Mouse (Mus musculus): ENCODE results near the gene 4930430A15Rik. TPM values are rescaled to one million over a fixed set of nuclear protein-coding genes. Genes with fewer than 3 reads are reported as not detected.

Gene 4930430A15Rik
- not detected in 2 replicates for polyA plus RNA-seq (2014; fragmentation: Nextera tagmentation; extraction: Ambion mirVana)

GRCm38 (mm10) chr2:111229502-111229901, at the start of gene 4930430A15Rik:
TSS of gene 4930430A15Rik (minus strand) at chr2:111229602.
- no peaks in the 10 kb centered on the region for H3K9me3 ChIP-seq (ENCODE audit: low read depth, low read length)
- no peaks in the 10 kb centered on the region for H3K36me3 ChIP-seq (ENCODE audit: insufficient read depth)

GRCm38 (mm10) chr2:111274006-111274405, 44.6 kb upstream of the 4930430A15Rik start, which contains the start of gene Olfr1277:
TSS of gene Olfr1277 (minus strand) at chr2:111274106.
- H3K9ac ChIP-seq: no peak within 1 kb of the TSS
- no peaks in the 10 kb centered on the region for H3K4me1 ChIP-seq (ENCODE audit: insufficient read depth)
- WGBS: 76% methylated on average over 2 of the region's 2 CpGs
- H3K36me3 ChIP-seq (ENCODE audit: insufficient read depth): no peaks in the 10 kb centered on the region
- DNase-seq (no peak), ATAC-seq (ENCODE audit: insufficient read depth) (no peak)
- no peaks in the 10 kb centered on the region for H3K27me3 ChIP-seq (ENCODE audit: insufficient read depth, low read length)
- no peak within 1 kb of the TSS for H3K4me3 ChIP-seq (ENCODE audit: low read depth, low read length)
- no peaks in the 10 kb centered on the region for H3K9me3 ChIP-seq (ENCODE audit: low read depth, low read length)
- no peak within 1 kb of the TSS for H3K27ac ChIP-seq (ENCODE audit: low read depth)
- TF ChIP-seq CTCF (IDR thresholded peaks at IDR 0.05; ENCODE audit: low read depth): no peak
- no peak within 1 kb of the TSS for H3K4me2 ChIP-seq

More at GRCm38 (mm10) chr2:111229502-111229901, at the start of gene 4930430A15Rik:
- H3K4me1 ChIP-seq (ENCODE audit: insufficient read depth): no peaks in the 10 kb centered on the region
- no peak within 1 kb of the TSS for H3K4me2 ChIP-seq
- H3K27ac ChIP-seq (ENCODE audit: low read depth): no peak within 1 kb of the TSS
- 85% methylated on average over 6 of the region's 6 CpGs for WGBS
- no peaks in the 10 kb centered on the region for H3K27me3 ChIP-seq (ENCODE audit: insufficient read depth, low read length)
- no peak within 1 kb of the TSS for H3K4me3 ChIP-seq (ENCODE audit: low read depth, low read length)
- no peak within 1 kb of the TSS for H3K9ac ChIP-seq
- ATAC-seq (ENCODE audit: insufficient read depth): no peak
- TF ChIP-seq CTCF (IDR thresholded peaks at IDR 0.05; ENCODE audit: low read depth): no peak
- no peak for DNase-seq

- Histone ChIP-seq H3K4me1 (ENCODE audit: insufficient read depth) (no peaks in the 10 kb centered on the region), H3K36me3 (ENCODE audit: insufficient read depth) (no peaks in the 10 kb centered on the region), H3K27ac (ENCODE audit: low read depth) (no peak within 1 kb of the TSS), H3K9ac (no peak within 1 kb of the TSS), H3K9me3 (ENCODE audit: low read depth, low read length) (no peaks in the 10 kb centered on the region), H3K4me3 (ENCODE audit: low read depth, low read length) (no peak within 1 kb of the TSS), H3K27me3 (ENCODE audit: insufficient read depth, low read length) (no peaks in the 10 kb centered on the region), H3K4me2 (no peak within 1 kb of the TSS)
- TF ChIP-seq CTCF (IDR thresholded peaks at IDR 0.05; ENCODE audit: low read depth): no peak
- ATAC-seq (ENCODE audit: insufficient read depth) (no peak), DNase-seq (no peak)
These were observed 24.8 kb upstream of the 4930430A15Rik start, which contains the start of gene Olfr1276 for GRCm38 (mm10) chr2:111254216-111254615. TSS of gene Olfr1276 (plus strand) at chr2:111254516.

- Histone ChIP-seq H3K4me3 (ENCODE audit: low read depth, low read length) (no peak within 1 kb of the TSS), H3K9me3 (ENCODE audit: low read depth, low read length) (no peaks in the 10 kb centered on the region), H3K36me3 (ENCODE audit: insufficient read depth) (no peaks in the 10 kb centered on the region), H3K9ac (no peak within 1 kb of the TSS), H3K4me1 (ENCODE audit: insufficient read depth) (no peaks in the 10 kb centered on the region), H3K4me2 (no peak within 1 kb of the TSS), H3K27ac (ENCODE audit: low read depth) (no peak within 1 kb of the TSS), H3K27me3 (ENCODE audit: insufficient read depth, low read length) (no peaks in the 10 kb centered on the region)
- 100% methylated on average over 1 of the region's 1 CpGs for WGBS
- no peak for TF ChIP-seq CTCF (IDR thresholded peaks at IDR 0.05; ENCODE audit: low read depth)
- DNase-seq (no peak), ATAC-seq (ENCODE audit: insufficient read depth) (no peak)
These were observed 5.8 kb upstream of the 4930430A15Rik start, which contains the start of gene Olfr1275 for GRCm38 (mm10) chr2:111235186-111235585. TSS of gene Olfr1275 (minus strand) at chr2:111235286.

- Histone ChIP-seq H3K9me3 (ENCODE audit: low read depth, low read length) (no peaks in the 10 kb centered on the region), H3K27me3 (ENCODE audit: insufficient read depth, low read length) (no peaks in the 10 kb centered on the region), H3K36me3 (ENCODE audit: insufficient read depth) (no peaks in the 10 kb centered on the region), H3K9ac (no peak overlapping the region), H3K4me3 (ENCODE audit: low read depth, low read length) (no peak overlapping the region), H3K4me1 (ENCODE audit: insufficient read depth) (no peaks in the 10 kb centered on the region), H3K27ac (ENCODE audit: low read depth) (no peak overlapping the region), H3K4me2 (no peak overlapping the region)
- ATAC-seq (ENCODE audit: insufficient read depth): no peak
- 90% methylated on average over 11 of the region's 11 CpGs for WGBS
- no peak for TF ChIP-seq CTCF (IDR thresholded peaks at IDR 0.05; ENCODE audit: low read depth)
- DNase-seq: no peak
These were observed 47.3 kb downstream of the 4930430A15Rik start for GRCm38 (mm10) chr2:111182068-111182467.

- ATAC-seq (ENCODE audit: insufficient read depth): no peak
- Histone ChIP-seq H3K4me2 (no peak within 1 kb of the TSS), H3K4me3 (ENCODE audit: low read depth, low read length) (no peak within 1 kb of the TSS), H3K9me3 (ENCODE audit: low read depth, low read length) (no peaks in the 10 kb centered on the region), H3K36me3 (ENCODE audit: insufficient read depth) (no peaks in the 10 kb centered on the region), H3K27me3 (ENCODE audit: insufficient read depth, low read length) (no peaks in the 10 kb centered on the region), H3K9ac (no peak within 1 kb of the TSS), H3K4me1 (ENCODE audit: insufficient read depth) (no peaks in the 10 kb centered on the region), H3K27ac (ENCODE audit: low read depth) (no peak within 1 kb of the TSS)
- no peak for TF ChIP-seq CTCF (IDR thresholded peaks at IDR 0.05; ENCODE audit: low read depth)
- WGBS: 50% methylated on average over 2 of the region's 2 CpGs
- no peak for DNase-seq
These were observed 76.6 kb downstream of the 4930430A15Rik start, which contains the start of gene Gm15130 for GRCm38 (mm10) chr2:111152836-111153235. TSS of gene Gm15130 (minus strand) at chr2:111152936.

GRCm38 (mm10) chr2:111135739-111136138, 93.7 kb downstream of the 4930430A15Rik start:
- Histone ChIP-seq H3K4me1 (ENCODE audit: insufficient read depth) (no peaks in the 10 kb centered on the region), H3K9ac (no peak overlapping the region), H3K9me3 (ENCODE audit: low read depth, low read length) (no peaks in the 10 kb centered on the region), H3K4me3 (ENCODE audit: low read depth, low read length) (no peak overlapping the region), H3K27me3 (ENCODE audit: insufficient read depth, low read length) (no peaks in the 10 kb centered on the region), H3K4me2 (no peak overlapping the region), H3K27ac (ENCODE audit: low read depth) (no peak overlapping the region), H3K36me3 (ENCODE audit: insufficient read depth) (no peaks in the 10 kb centered on the region)
- no peak for TF ChIP-seq CTCF (IDR thresholded peaks at IDR 0.05; ENCODE audit: low read depth)
- DNase-seq (no peak), ATAC-seq (ENCODE audit: insufficient read depth) (no peak)
- WGBS: 46% methylated on average over 5 of the region's 5 CpGs

Other genes with a start within 250 kb of the 4930430A15Rik start
- not detected in 2 replicates for gene Gm13941, start 123.6 kb downstream of the 4930430A15Rik start, polyA plus RNA-seq (2014; fragmentation: Nextera tagmentation; extraction: Ambion mirVana)
- gene Gm15130, start 76.7 kb downstream of the 4930430A15Rik start, polyA plus RNA-seq (2014; fragmentation: Nextera tagmentation; extraction: Ambion mirVana): not detected in 2 replicates
- not detected in 2 replicates for gene Olfr1275, start 5.7 kb upstream of the 4930430A15Rik start, polyA plus RNA-seq (2014; fragmentation: Nextera tagmentation; extraction: Ambion mirVana)
- not detected in 2 replicates for gene Olfr1276, start 24.9 kb upstream of the 4930430A15Rik start, polyA plus RNA-seq (2014; fragmentation: Nextera tagmentation; extraction: Ambion mirVana)
- not detected in 2 replicates for gene Olfr1277, start 44.5 kb upstream of the 4930430A15Rik start, polyA plus RNA-seq (2014; fragmentation: Nextera tagmentation; extraction: Ambion mirVana)
- not detected in 2 replicates for gene Olfr1278, start 60.5 kb upstream of the 4930430A15Rik start, polyA plus RNA-seq (2014; fragmentation: Nextera tagmentation; extraction: Ambion mirVana)
- gene Olfr1279, start 71.0 kb upstream of the 4930430A15Rik start, polyA plus RNA-seq (2014; fragmentation: Nextera tagmentation; extraction: Ambion mirVana): not detected in 2 replicates
- not detected in 2 replicates for gene Olfr1280, start 84.4 kb upstream of the 4930430A15Rik start, polyA plus RNA-seq (2014; fragmentation: Nextera tagmentation; extraction: Ambion mirVana)
- not detected in 2 replicates for gene Olfr1281, start 96.9 kb upstream of the 4930430A15Rik start, polyA plus RNA-seq (2014; fragmentation: Nextera tagmentation; extraction: Ambion mirVana)
- not detected in 2 replicates for gene Olfr1282, start 106.5 kb upstream of the 4930430A15Rik start, polyA plus RNA-seq (2014; fragmentation: Nextera tagmentation; extraction: Ambion mirVana)
- gene Olfr1283, start 137.2 kb upstream of the 4930430A15Rik start, polyA plus RNA-seq (2014; fragmentation: Nextera tagmentation; extraction: Ambion mirVana): not detected in 2 replicates
- gene Olfr1284, start 145.9 kb upstream of the 4930430A15Rik start, polyA plus RNA-seq (2014; fragmentation: Nextera tagmentation; extraction: Ambion mirVana): not detected in 2 replicates
- not detected in 2 replicates for gene Olfr1286, start 193.5 kb upstream of the 4930430A15Rik start, polyA plus RNA-seq (2014; fragmentation: Nextera tagmentation; extraction: Ambion mirVana)
- not detected in 2 replicates for gene Olfr1287, start 219.5 kb upstream of the 4930430A15Rik start, polyA plus RNA-seq (2014; fragmentation: Nextera tagmentation; extraction: Ambion mirVana)
- gene Olfr1288, start 244.5 kb upstream of the 4930430A15Rik start, polyA plus RNA-seq (2014; fragmentation: Nextera tagmentation; extraction: Ambion mirVana): not detected in 2 replicates

Measured in lung, embryonic 14.5 days (tissue).